Mouse (Mus musculus): ENCODE results near the gene Strada. TPM values are rescaled to one million over a fixed set of nuclear protein-coding genes. Genes with fewer than 3 reads are reported as not detected.

Gene Strada
- polyA plus RNA-seq, 1 experiment: 21.3 TPM

- H3K36me3 ChIP-seq (ENCODE audit: control insufficient read depth, insufficient read depth): peaks cover 26% of the 10 kb centered on the region
- H3K79me3 ChIP-seq (ENCODE audit: low read depth): peaks cover 85% of the 10 kb centered on the region
- H3K27me3 ChIP-seq (ENCODE audit: control insufficient read depth, insufficient read depth, insufficient read length): no peaks in the 10 kb centered on the region
- peak within 1 kb of the TSS; percentile 99 for H3K4me3 ChIP-seq (ENCODE audit: insufficient read depth, poor library complexity, severe bottlenecking)
- peak within 1 kb of the TSS; percentile 94 for H3ac ChIP-seq (ENCODE audit: control insufficient read depth, insufficient read length, low read depth)
- TF ChIP-seq FOSL1 (IDR thresholded peaks at IDR 0.05; ENCODE audit: insufficient read depth, low read length, poor library complexity, severe bottlenecking) (no peak), USF1 (IDR thresholded peaks at IDR 0.05; ENCODE audit: low read depth) (no peak), CTCF (IDR thresholded peaks at IDR 0.05; ENCODE audit: control insufficient read depth, insufficient read depth, insufficient read length) (no peak), MAX (IDR thresholded peaks at IDR 0.05) (no peak), CEBPB (IDR thresholded peaks at IDR 0.05; ENCODE audit: low read depth) (no peak), MYOD1 (IDR thresholded peaks at IDR 0.05; ENCODE audit: control insufficient read depth, insufficient read length, low read depth) (no peak), MYOG (IDR thresholded peaks at IDR 0.05; ENCODE audit: control insufficient read depth, extremely low read depth, insufficient read length) (no peak)
- H3K79me2 ChIP-seq (ENCODE audit: control insufficient read depth, insufficient read depth): peaks cover 97% of the 10 kb centered on the region
These were observed 14.9 kb upstream of the Strada start, which contains the start of gene Ddx42 for GRCm38 (mm10) chr11:106216730-106217490. Gene Ddx42 (plus strand): TSS chr11:106216926.

- peaks cover 34% of the 10 kb centered on the region for H3K36me3 ChIP-seq (ENCODE audit: control insufficient read depth, insufficient read depth)
- peak within 1 kb of the TSS; percentile 99 for H3K4me3 ChIP-seq (ENCODE audit: insufficient read depth, poor library complexity, severe bottlenecking)
- H3K79me2 ChIP-seq (ENCODE audit: control insufficient read depth, insufficient read depth): peaks cover 97% of the 10 kb centered on the region
- peaks cover 77% of the 10 kb centered on the region for H3K79me3 ChIP-seq (ENCODE audit: low read depth)
- H3ac ChIP-seq (ENCODE audit: control insufficient read depth, insufficient read length, low read depth): peak within 1 kb of the TSS; percentile 94
- no peaks in the 10 kb centered on the region for H3K27me3 ChIP-seq (ENCODE audit: control insufficient read depth, insufficient read depth, insufficient read length)
- TF ChIP-seq MAX (IDR thresholded peaks at IDR 0.05) (peak; percentile 96), FOSL1 (IDR thresholded peaks at IDR 0.05; ENCODE audit: insufficient read depth, low read length, poor library complexity, severe bottlenecking) (no peak), CTCF (IDR thresholded peaks at IDR 0.05; ENCODE audit: control insufficient read depth, insufficient read depth, insufficient read length) (no peak), USF1 (IDR thresholded peaks at IDR 0.05; ENCODE audit: low read depth) (no peak), MYOD1 (IDR thresholded peaks at IDR 0.05; ENCODE audit: control insufficient read depth, insufficient read length, low read depth) (no peak), MYOG (IDR thresholded peaks at IDR 0.05; ENCODE audit: control insufficient read depth, extremely low read depth, insufficient read length) (no peak), CEBPB (IDR thresholded peaks at IDR 0.05; ENCODE audit: low read depth) (peak; percentile 94)
These were observed 14.2 kb upstream of the Strada start, which contains the start of gene Ccdc47 for GRCm38 (mm10) chr11:106215927-106216729. Gene Ccdc47 (minus strand): TSS chr11:106216344.

GRCm38 (mm10) chr11:106215450-106215859 lies 13.5 kb upstream of the Strada start:
- Histone ChIP-seq H3K79me2 (ENCODE audit: control insufficient read depth, insufficient read depth) (peaks cover 91% of the 10 kb centered on the region), H3ac (ENCODE audit: control insufficient read depth, insufficient read length, low read depth) (peak overlapping the region; percentile 72), H3K4me3 (ENCODE audit: insufficient read depth, poor library complexity, severe bottlenecking) (peak overlapping the region; percentile 99), H3K36me3 (ENCODE audit: control insufficient read depth, insufficient read depth) (peaks cover 39% of the 10 kb centered on the region), H3K79me3 (ENCODE audit: low read depth) (peaks cover 72% of the 10 kb centered on the region), H3K27me3 (ENCODE audit: control insufficient read depth, insufficient read depth, insufficient read length) (no peaks in the 10 kb centered on the region)
- TF ChIP-seq CEBPB (IDR thresholded peaks at IDR 0.05; ENCODE audit: low read depth): no peak
- TF ChIP-seq USF1 (IDR thresholded peaks at IDR 0.05; ENCODE audit: low read depth): no peak
- no peak for TF ChIP-seq CTCF (IDR thresholded peaks at IDR 0.05; ENCODE audit: control insufficient read depth, insufficient read depth, insufficient read length)
- no peak for TF ChIP-seq MYOG (IDR thresholded peaks at IDR 0.05; ENCODE audit: control insufficient read depth, extremely low read depth, insufficient read length)
- TF ChIP-seq MAX (IDR thresholded peaks at IDR 0.05): no peak
- TF ChIP-seq FOSL1 (IDR thresholded peaks at IDR 0.05; ENCODE audit: insufficient read depth, low read length, poor library complexity, severe bottlenecking): no peak
- no peak for TF ChIP-seq MYOD1 (IDR thresholded peaks at IDR 0.05; ENCODE audit: control insufficient read depth, insufficient read length, low read depth)

GRCm38 (mm10) chr11:106214856-106215255 lies 12.9 kb upstream of the Strada start:
- Histone ChIP-seq H3ac (ENCODE audit: control insufficient read depth, insufficient read length, low read depth) (peak overlapping the region; percentile 48), H3K79me2 (ENCODE audit: control insufficient read depth, insufficient read depth) (peaks cover 85% of the 10 kb centered on the region), H3K36me3 (ENCODE audit: control insufficient read depth, insufficient read depth) (peaks cover 43% of the 10 kb centered on the region), H3K79me3 (ENCODE audit: low read depth) (peaks cover 66% of the 10 kb centered on the region), H3K27me3 (ENCODE audit: control insufficient read depth, insufficient read depth, insufficient read length) (no peaks in the 10 kb centered on the region), H3K4me3 (ENCODE audit: insufficient read depth, poor library complexity, severe bottlenecking) (peak overlapping the region; percentile 99)
- TF ChIP-seq CTCF (IDR thresholded peaks at IDR 0.05; ENCODE audit: control insufficient read depth, insufficient read depth, insufficient read length) (no peak), FOSL1 (IDR thresholded peaks at IDR 0.05; ENCODE audit: insufficient read depth, low read length, poor library complexity, severe bottlenecking) (no peak), MAX (IDR thresholded peaks at IDR 0.05) (no peak), USF1 (IDR thresholded peaks at IDR 0.05; ENCODE audit: low read depth) (no peak), MYOG (IDR thresholded peaks at IDR 0.05; ENCODE audit: control insufficient read depth, extremely low read depth, insufficient read length) (no peak), MYOD1 (IDR thresholded peaks at IDR 0.05; ENCODE audit: control insufficient read depth, insufficient read length, low read depth) (no peak), CEBPB (IDR thresholded peaks at IDR 0.05; ENCODE audit: low read depth) (no peak)

GRCm38 (mm10) chr11:106212771-106213170 lies 10.8 kb upstream of the Strada start:
- no peak overlapping the region for H3K4me3 ChIP-seq (ENCODE audit: insufficient read depth, poor library complexity, severe bottlenecking)
- H3K27me3 ChIP-seq (ENCODE audit: control insufficient read depth, insufficient read depth, insufficient read length): no peaks in the 10 kb centered on the region
- no peak overlapping the region for H3ac ChIP-seq (ENCODE audit: control insufficient read depth, insufficient read length, low read depth)
- TF ChIP-seq USF1 (IDR thresholded peaks at IDR 0.05; ENCODE audit: low read depth): no peak
- TF ChIP-seq MYOD1 (IDR thresholded peaks at IDR 0.05; ENCODE audit: control insufficient read depth, insufficient read length, low read depth): no peak
- no peak for TF ChIP-seq MAX (IDR thresholded peaks at IDR 0.05)
- no peak for TF ChIP-seq CEBPB (IDR thresholded peaks at IDR 0.05; ENCODE audit: low read depth)
- TF ChIP-seq CTCF (IDR thresholded peaks at IDR 0.05; ENCODE audit: control insufficient read depth, insufficient read depth, insufficient read length): no peak
- no peak for TF ChIP-seq FOSL1 (IDR thresholded peaks at IDR 0.05; ENCODE audit: insufficient read depth, low read length, poor library complexity, severe bottlenecking)
- TF ChIP-seq MYOG (IDR thresholded peaks at IDR 0.05; ENCODE audit: control insufficient read depth, extremely low read depth, insufficient read length): no peak
- peaks cover 64% of the 10 kb centered on the region for H3K79me2 ChIP-seq (ENCODE audit: control insufficient read depth, insufficient read depth)
- H3K79me3 ChIP-seq (ENCODE audit: low read depth): peaks cover 48% of the 10 kb centered on the region
- H3K36me3 ChIP-seq (ENCODE audit: control insufficient read depth, insufficient read depth): peaks cover 61% of the 10 kb centered on the region

Measured in C2C12 (cell line).